Mouse (Mus musculus): ENCODE results near the gene Preb. TPM values are rescaled to one million over a fixed set of nuclear protein-coding genes. Genes with fewer than 3 reads are reported as not detected.
A peak's percentile ranks its signal among the peaks of the same experiment; 100 is the strongest.

Gene Preb
- 110 and 113 TPM in 2 replicates for polyA plus RNA-seq (2015; fragmentation: Nextera tagmentation; extraction: Ambion mirVana)

DNA sequence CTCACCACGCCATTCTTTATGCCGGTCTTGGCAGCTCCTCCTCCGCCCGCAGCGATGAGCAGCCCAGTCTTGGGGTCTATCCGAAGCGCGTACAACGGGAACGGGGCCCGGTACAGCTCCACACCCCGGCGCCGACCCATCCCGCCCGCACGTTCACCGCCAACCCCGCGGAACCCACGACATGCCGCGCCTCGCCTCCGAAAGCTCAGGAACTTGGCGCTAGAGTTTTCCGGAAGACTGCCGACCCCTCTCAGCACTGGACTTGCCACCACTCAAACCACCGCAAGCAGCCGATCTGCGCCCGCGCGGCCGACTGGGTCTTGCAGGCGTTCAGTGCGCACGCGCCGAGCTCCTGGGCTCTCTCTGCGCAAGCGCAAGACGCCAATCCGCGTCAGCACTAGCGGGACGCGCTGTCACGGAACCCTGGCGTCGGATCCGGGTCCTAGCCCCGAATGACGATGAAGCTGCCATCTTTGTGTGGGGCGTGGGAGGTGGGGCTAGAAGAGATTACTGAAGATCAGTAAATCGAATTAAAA lies at the start of gene Preb:
TSS of gene Preb (minus strand) at position 396 of the 536 bp plus-strand sequence.
- peak within 1 kb of the TSS; percentile 92 for H3K4me2 ChIP-seq
- peak within 1 kb of the TSS; percentile 91 for H3K4me3 ChIP-seq

DNA sequence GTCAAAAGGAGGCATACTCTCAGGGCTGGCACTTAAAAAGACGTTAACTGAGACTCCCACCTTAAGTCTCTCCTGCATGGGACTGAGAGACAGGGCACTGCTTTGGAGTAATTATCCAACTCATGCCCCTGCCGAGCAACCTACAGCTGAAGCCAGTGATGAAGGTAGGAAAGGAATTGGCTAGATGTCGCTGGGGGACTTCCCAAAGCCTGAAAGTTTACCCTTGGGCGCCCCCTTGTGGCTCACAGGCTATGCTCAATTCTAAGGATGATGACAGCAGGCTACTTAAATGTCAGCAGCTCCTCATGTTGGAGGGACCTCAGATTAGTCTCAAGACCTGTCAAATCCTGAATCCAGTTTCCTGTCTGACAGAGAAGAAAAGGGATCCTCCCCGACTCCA lies 44.0 kb upstream of the Preb start:
- 3% methylated on average over 5 of the region's 5 CpGs for WGBS
- H3K4me2 ChIP-seq: no peak overlapping the region
- H3K9me3 ChIP-seq: no peaks in the 10 kb centered on the region
- no peaks in the 10 kb centered on the region for H3K36me3 ChIP-seq (replicated peaks)
- H3K4me1 ChIP-seq: no peaks in the 10 kb centered on the region
- peak; percentile 65 for ATAC-seq (replicated peaks)
- no peak overlapping the region for H3K4me3 ChIP-seq
- H3K27ac ChIP-seq: no peak overlapping the region
- H3K27me3 ChIP-seq (replicated peaks): no peaks in the 10 kb centered on the region
- no peak overlapping the region for H3K9ac ChIP-seq

More for the DNA sequence above, at the start of gene Preb:
- peaks cover 23% of the 10 kb centered on the region for H3K4me1 ChIP-seq
- peak within 1 kb of the TSS; percentile 95 for H3K9ac ChIP-seq
- H3K9me3 ChIP-seq: no peaks in the 10 kb centered on the region
- peaks cover 12% of the 10 kb centered on the region for H3K36me3 ChIP-seq (replicated peaks)
- ATAC-seq (replicated peaks): peak; percentile 96
- no peaks in the 10 kb centered on the region for H3K27me3 ChIP-seq (replicated peaks)
- under 1% methylated on average over 56 of the region's 56 CpGs for WGBS
- H3K27ac ChIP-seq: peak within 1 kb of the TSS; percentile 89

DNA sequence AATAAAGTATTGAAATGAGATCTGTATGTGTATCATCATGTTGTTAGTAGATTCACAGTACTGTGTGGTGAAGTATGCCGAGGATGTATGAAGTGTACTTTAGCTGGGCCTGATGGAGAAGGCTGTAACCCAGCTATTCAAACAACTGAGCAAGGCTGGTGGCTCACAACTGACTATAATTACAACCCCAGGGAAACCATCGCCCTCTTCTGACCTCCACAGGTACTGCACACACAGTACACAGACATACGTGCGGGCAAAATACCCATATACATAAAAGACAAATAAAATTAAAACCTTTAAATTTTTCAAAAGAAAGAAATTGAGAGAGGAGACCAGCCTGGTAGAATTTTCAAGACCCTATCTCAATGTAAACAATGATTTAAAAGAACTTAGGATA lies 41.4 kb upstream of the Preb start:
- no peaks in the 10 kb centered on the region for H3K36me3 ChIP-seq (replicated peaks)
- 74% methylated on average over 4 of the region's 4 CpGs for WGBS
- H3K9me3 ChIP-seq: no peaks in the 10 kb centered on the region
- no peak overlapping the region for H3K4me2 ChIP-seq
- no peak for ATAC-seq (replicated peaks)
- H3K27ac ChIP-seq: no peak overlapping the region
- H3K27me3 ChIP-seq (replicated peaks): no peaks in the 10 kb centered on the region
- no peaks in the 10 kb centered on the region for H3K4me1 ChIP-seq
- H3K9ac ChIP-seq: no peak overlapping the region
- no peak overlapping the region for H3K4me3 ChIP-seq

GRCm38 (mm10) chr5:31000993-31001392 lies 40.8 kb upstream of the Preb start:
- no peak overlapping the region for H3K9ac ChIP-seq
- 88% methylated on average over 2 of the region's 2 CpGs for WGBS
- H3K27ac ChIP-seq: no peak overlapping the region
- H3K9me3 ChIP-seq: no peaks in the 10 kb centered on the region
- H3K27me3 ChIP-seq (replicated peaks): no peaks in the 10 kb centered on the region
- no peak for ATAC-seq (replicated peaks)
- no peak overlapping the region for H3K4me2 ChIP-seq
- H3K4me1 ChIP-seq: no peaks in the 10 kb centered on the region
- no peaks in the 10 kb centered on the region for H3K36me3 ChIP-seq (replicated peaks)
- no peak overlapping the region for H3K4me3 ChIP-seq

DNA sequence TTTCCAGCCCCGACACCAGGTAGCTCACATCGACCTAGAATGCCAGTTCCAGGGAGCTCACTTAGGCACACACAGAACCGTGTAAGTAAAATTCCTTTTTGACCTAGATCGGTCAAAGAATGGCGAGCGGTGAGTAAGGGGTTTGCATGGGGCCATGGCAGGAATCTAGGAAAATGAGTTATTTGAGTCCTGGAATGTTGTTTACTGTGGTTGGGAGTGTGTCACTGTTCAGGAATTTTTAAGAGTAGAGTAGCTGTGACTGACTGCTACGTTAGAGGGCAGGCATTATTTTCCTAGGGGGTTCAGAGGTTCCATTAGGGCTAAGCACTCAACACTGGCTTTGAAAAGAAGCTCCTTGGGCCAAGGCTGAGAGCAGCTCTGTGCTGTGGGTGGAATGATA lies 40.0 kb upstream of the Preb start:
- ATAC-seq (replicated peaks): no peak
- Histone ChIP-seq H3K4me3 (no peak overlapping the region), H3K4me1 (no peaks in the 10 kb centered on the region), H3K4me2 (no peak overlapping the region), H3K9ac (no peak overlapping the region), H3K27me3 (replicated peaks) (no peaks in the 10 kb centered on the region), H3K9me3 (no peaks in the 10 kb centered on the region), H3K27ac (no peak overlapping the region), H3K36me3 (replicated peaks) (no peaks in the 10 kb centered on the region)
- 76% methylated on average over 7 of the region's 7 CpGs for WGBS

GRCm38 (mm10) chr5:30999324-30999723 lies 39.2 kb upstream of the Preb start:
- H3K9me3 ChIP-seq: no peaks in the 10 kb centered on the region
- H3K9ac ChIP-seq: no peak overlapping the region
- no peak overlapping the region for H3K27ac ChIP-seq
- 56% methylated on average over 5 of the region's 5 CpGs for WGBS
- no peaks in the 10 kb centered on the region for H3K4me1 ChIP-seq
- H3K36me3 ChIP-seq (replicated peaks): no peaks in the 10 kb centered on the region
- ATAC-seq (replicated peaks): no peak
- no peak overlapping the region for H3K4me2 ChIP-seq
- H3K4me3 ChIP-seq: no peak overlapping the region
- H3K27me3 ChIP-seq (replicated peaks): no peaks in the 10 kb centered on the region

DNA sequence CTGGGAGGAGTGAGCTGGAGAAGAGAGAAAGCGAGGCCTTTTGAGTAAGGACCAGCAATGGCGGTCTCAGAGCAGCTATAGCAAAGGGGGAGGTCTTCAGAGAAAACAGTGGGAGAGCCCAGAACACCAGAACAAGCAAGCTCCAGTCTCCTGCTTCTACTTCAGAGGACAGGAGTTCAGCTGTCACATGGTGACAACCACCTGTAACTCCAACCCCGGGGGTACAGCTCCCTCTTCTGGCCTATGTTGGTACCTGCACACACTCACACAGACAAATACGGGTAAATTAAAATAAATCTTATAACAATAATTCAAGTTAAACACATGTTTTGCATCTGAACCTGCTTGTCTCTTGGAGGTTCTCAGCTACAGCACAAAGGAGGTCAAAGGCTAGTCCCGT lies 38.1 kb upstream of the Preb start:
- H3K4me1 ChIP-seq: no peaks in the 10 kb centered on the region
- WGBS: 19% methylated on average over 5 of the region's 5 CpGs
- no peak overlapping the region for H3K4me2 ChIP-seq
- H3K9me3 ChIP-seq: no peaks in the 10 kb centered on the region
- no peak overlapping the region for H3K4me3 ChIP-seq
- H3K27me3 ChIP-seq (replicated peaks): no peaks in the 10 kb centered on the region
- H3K27ac ChIP-seq: no peak overlapping the region
- no peak for ATAC-seq (replicated peaks)
- no peak overlapping the region for H3K9ac ChIP-seq
- H3K36me3 ChIP-seq (replicated peaks): no peaks in the 10 kb centered on the region

DNA sequence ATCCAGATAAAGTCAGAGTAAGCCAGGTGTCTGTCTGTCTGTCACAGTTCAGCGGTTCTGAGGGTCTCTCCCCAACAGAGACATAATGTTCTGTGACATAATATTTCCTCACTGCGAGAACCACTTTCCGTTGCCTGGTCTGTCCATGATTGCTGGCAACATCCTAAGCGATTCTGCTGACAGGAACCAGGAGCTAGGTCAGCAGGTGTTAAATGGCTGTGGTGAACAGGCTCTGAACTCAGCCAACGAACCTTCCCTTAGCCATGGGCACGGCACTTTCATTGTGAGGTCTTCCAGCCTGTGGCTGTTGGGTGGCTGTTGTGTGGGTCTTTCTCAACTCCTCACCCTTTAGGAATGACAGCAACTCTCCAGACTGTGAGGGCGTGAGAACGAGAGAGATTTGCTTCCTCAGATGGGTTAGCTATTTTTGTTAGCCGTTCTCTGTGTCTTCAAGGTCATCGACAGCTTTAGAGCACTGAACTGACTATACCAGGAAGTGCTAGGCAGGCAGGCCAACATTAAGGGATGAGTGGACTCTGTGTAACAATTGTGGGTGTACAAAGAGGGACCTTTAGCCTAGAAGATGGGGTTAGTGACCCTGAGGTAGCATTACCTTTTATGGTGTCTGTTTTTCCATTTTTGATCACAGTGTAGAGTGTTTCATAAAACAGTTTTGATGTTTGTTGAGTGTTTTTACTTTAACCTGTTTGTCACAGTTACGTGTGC lies 34.9 kb upstream of the Preb start:
- H3K27me3 ChIP-seq (replicated peaks): no peaks in the 10 kb centered on the region
- WGBS: 76% methylated on average over 11 of the region's 11 CpGs
- no peak overlapping the region for H3K27ac ChIP-seq
- no peak overlapping the region for H3K4me2 ChIP-seq
- H3K4me1 ChIP-seq: no peaks in the 10 kb centered on the region
- no peak overlapping the region for H3K4me3 ChIP-seq
- no peak for ATAC-seq (replicated peaks)
- H3K36me3 ChIP-seq (replicated peaks): no peaks in the 10 kb centered on the region
- no peak overlapping the region for H3K9ac ChIP-seq
- no peaks in the 10 kb centered on the region for H3K9me3 ChIP-seq

GRCm38 (mm10) chr5:30994074-30994473 lies 33.9 kb upstream of the Preb start:
- no peaks in the 10 kb centered on the region for H3K4me1 ChIP-seq
- no peaks in the 10 kb centered on the region for H3K9me3 ChIP-seq
- H3K4me3 ChIP-seq: no peak overlapping the region
- 67% methylated on average over 3 of the region's 3 CpGs for WGBS
- no peak overlapping the region for H3K9ac ChIP-seq
- no peak for ATAC-seq (replicated peaks)
- no peaks in the 10 kb centered on the region for H3K36me3 ChIP-seq (replicated peaks)
- H3K27me3 ChIP-seq (replicated peaks): no peaks in the 10 kb centered on the region
- no peak overlapping the region for H3K27ac ChIP-seq
- H3K4me2 ChIP-seq: no peak overlapping the region

- no peak overlapping the region for H3K4me2 ChIP-seq
- no peaks in the 10 kb centered on the region for H3K27me3 ChIP-seq (replicated peaks)
- H3K27ac ChIP-seq: no peak overlapping the region
- no peak for ATAC-seq (replicated peaks)
- no peaks in the 10 kb centered on the region for H3K9me3 ChIP-seq
- no peaks in the 10 kb centered on the region for H3K36me3 ChIP-seq (replicated peaks)
- H3K4me3 ChIP-seq: no peak overlapping the region
- 79% methylated on average over 5 of the region's 5 CpGs for WGBS
- no peak overlapping the region for H3K9ac ChIP-seq
- no peaks in the 10 kb centered on the region for H3K4me1 ChIP-seq
Observed at GRCm38 (mm10) chr5:30992980-30993676, 33.0 kb upstream of the Preb start.

- no peaks in the 10 kb centered on the region for H3K9me3 ChIP-seq
- 16% methylated on average over 2 of the region's 2 CpGs for WGBS
- H3K36me3 ChIP-seq (replicated peaks): no peaks in the 10 kb centered on the region
- no peak overlapping the region for H3K4me3 ChIP-seq
- H3K4me2 ChIP-seq: no peak overlapping the region
- H3K27me3 ChIP-seq (replicated peaks): no peaks in the 10 kb centered on the region
- no peak overlapping the region for H3K9ac ChIP-seq
- ATAC-seq (replicated peaks): no peak
- no peak overlapping the region for H3K27ac ChIP-seq
- no peaks in the 10 kb centered on the region for H3K4me1 ChIP-seq
Observed at GRCm38 (mm10) chr5:30982357-30982756, 22.2 kb upstream of the Preb start.

DNA sequence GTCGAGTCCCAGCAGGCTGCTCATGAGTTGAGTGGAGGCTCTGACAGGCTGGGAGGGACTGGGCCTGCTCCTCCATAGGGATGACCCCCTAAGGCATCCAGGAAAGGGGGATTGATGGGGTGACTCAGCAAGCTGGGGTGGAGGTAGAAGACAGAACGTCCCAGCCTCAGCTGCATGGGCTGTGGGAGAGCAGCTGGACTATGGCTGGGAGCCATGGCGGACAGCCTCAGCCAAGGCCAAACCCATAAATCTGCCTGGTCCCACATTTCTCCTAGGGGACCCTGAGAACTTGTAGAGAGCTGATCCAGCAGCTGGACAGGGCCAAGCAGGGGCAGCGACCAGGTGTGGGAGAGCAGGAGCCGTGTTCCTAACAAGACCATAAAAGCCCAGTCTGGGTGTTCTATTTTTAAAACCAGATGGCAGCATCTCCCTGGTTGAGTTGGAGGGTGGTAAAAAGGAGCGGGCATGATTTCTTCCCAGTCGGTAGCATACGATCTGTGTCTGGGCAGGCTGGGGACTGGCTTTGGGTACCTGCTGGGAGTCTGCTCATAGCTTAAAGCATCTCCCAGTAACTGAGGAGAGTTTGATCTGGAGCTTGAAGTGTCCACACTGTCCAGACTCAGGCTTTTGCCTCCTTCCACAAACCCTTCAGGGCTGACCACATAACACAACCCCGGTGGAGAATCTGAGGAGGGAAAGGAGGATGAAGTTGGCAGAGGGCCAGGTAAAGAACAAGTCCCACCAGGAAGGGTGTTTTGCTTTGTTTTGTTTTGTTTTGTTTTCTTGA lies 14.9 kb upstream of the Preb start:
- no peak overlapping the region for H3K27ac ChIP-seq
- ATAC-seq (replicated peaks): no peak
- no peak overlapping the region for H3K9ac ChIP-seq
- no peaks in the 10 kb centered on the region for H3K4me1 ChIP-seq
- H3K9me3 ChIP-seq: no peaks in the 10 kb centered on the region
- H3K27me3 ChIP-seq (replicated peaks): no peaks in the 10 kb centered on the region
- 72% methylated on average over 9 of the region's 9 CpGs for WGBS
- H3K4me2 ChIP-seq: no peak overlapping the region
- H3K4me3 ChIP-seq: no peak overlapping the region
- H3K36me3 ChIP-seq (replicated peaks): no peaks in the 10 kb centered on the region

Measured in midbrain, embryonic 15.5 days (tissue).